ENCODE assay signal across 22 mouse cellular contexts in genomic region chr19:14503862-14504261, GRCm38 (mm10).
DNase-seq lines count a peak whose midpoint lies in the region; ATAC-seq lines count a peak whose summit lies in the region.
"Had no signal": no experiment of that assay in that cellular context is flagged by ENCODE, and none has a peak within 500 bp of the region (broad histone marks: within the 10 kb centered on the region; RNA-seq: fewer than 3 reads in every experiment).

No protein-coding gene starts in this region.

- no peak for DNase-seq in adrenal gland, adult 8-10 months
- no peak for DNase-seq in retina, postnatal 1 day
- DNase-seq in right cerebral cortex, postnatal 36 days (ENCODE audit: low spot score in 2 of 2), result no peak
- no peak for DNase-seq in c-Kit-positive CD71-positive TER-119-positive erythroid progenitor cells, embryonic 14.5 days (ENCODE audit: low spot score)
- DNase-seq: adrenal gland, adult 2 months; cerebellum, adult 18-20 months; heart, postnatal 14 days; kidney, adult 9 months; kidney, postnatal 10 days; layer of hippocampus, adult 9-11 months; right cerebral cortex, adult 18-20 months; right cerebral cortex, postnatal 4 days; thymus, adult 2 months; thymus, postnatal 4 days had no signal

- peak; percentile 29 for ATAC-seq in CD4-positive, CD25-positive, alpha-beta regulatory T cell, adult 4 months
- peak; percentile 72 for ATAC-seq in common myeloid progenitor, adult 5-6 weeks (replicated peaks; ENCODE audit: low read depth, poor library complexity, severe bottlenecking)
- peak; percentile 41 for ATAC-seq in megakaryocyte progenitor cell, adult 5-6 weeks (replicated peaks; ENCODE audit: poor library complexity)
- ATAC-seq: activated CD4-positive, CD25-positive, alpha-beta regulatory T cell, adult 4 months; forebrain, embryonic 16.5 days; hindbrain, postnatal 0 days; intestine, postnatal 0 days; midbrain, embryonic 13.5 days had no signal
